Mouse (Mus musculus): ENCODE results near the gene Hcn1.
"Not testable (repeated sequence)": the region's sequence is repeated elsewhere in the genome, so short reads cannot be mapped to it uniquely, and the experiment has no call there.

Hcn1 gene

DNA sequence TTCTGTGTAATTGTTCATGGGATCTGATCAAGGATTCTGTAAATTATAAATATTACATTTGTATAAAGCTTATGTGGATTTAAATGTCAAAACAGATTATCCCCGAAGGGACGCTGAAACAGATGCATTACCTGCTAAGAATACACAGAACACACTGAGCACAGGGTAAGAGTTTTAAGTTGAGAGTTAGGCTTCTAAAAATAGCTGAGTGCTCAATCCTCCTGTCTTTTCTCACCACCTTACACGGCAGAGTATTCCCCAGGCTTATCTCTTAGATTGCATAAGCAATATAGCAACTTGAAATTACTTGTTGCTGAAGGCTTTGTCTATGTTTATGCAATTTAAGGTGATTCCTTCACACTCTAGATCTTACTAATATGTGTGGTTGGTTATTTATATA, 256.3 kb downstream of the Hcn1 start:
- DNase-seq (ENCODE audit: low read depth, low spot score) = no peak

GRCm38 (mm10) chr13:117877787-117878186, 275.7 kb downstream of the Hcn1 start:
- no peak for DNase-seq (ENCODE audit: low read depth, low spot score)

GRCm38 (mm10) chr13:117880471-117881225, 278.5 kb downstream of the Hcn1 start:
- DNase-seq (ENCODE audit: low read depth, low spot score) = peak; percentile 12

GRCm38 (mm10) chr13:117892076-117892475, 290.0 kb downstream of the Hcn1 start:
- no peak for DNase-seq (ENCODE audit: low read depth, low spot score)

GRCm38 (mm10) chr13:117898052-117898451, 295.9 kb downstream of the Hcn1 start:
- DNase-seq (ENCODE audit: low read depth, low spot score) = no peak

DNA sequence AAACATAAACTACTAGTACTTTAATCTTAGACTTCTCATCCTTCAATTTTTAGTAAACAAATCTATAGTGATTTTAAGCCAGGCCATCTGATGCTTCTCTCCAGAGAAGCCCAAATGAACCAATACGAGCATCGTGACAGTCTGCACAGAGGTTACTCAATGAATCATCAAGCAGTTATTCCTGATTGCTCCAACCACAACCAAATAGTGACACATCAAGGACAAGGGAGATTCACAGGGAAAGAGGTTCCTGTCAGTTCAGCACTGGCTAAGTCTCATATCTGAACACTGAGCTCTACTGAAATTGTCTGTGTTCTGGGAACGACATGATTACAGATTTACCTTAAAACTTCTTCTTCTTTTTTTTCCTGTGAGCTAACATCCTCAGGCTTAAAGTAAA, 305.7 kb downstream of the Hcn1 start:
- DNase-seq (ENCODE audit: low read depth, low spot score) = no peak

GRCm38 (mm10) chr13:117929734-117930133, 327.6 kb downstream of the Hcn1 start:
- no peak for DNase-seq (ENCODE audit: low read depth, low spot score)

- no peak for DNase-seq (ENCODE audit: low read depth, low spot score)
Observed at GRCm38 (mm10) chr13:117931746-117932145, 329.6 kb downstream of the Hcn1 start.

- DNase-seq (ENCODE audit: low read depth, low spot score) = no peak
Observed at GRCm38 (mm10) chr13:117938761-117939160, 336.6 kb downstream of the Hcn1 start.

DNA sequence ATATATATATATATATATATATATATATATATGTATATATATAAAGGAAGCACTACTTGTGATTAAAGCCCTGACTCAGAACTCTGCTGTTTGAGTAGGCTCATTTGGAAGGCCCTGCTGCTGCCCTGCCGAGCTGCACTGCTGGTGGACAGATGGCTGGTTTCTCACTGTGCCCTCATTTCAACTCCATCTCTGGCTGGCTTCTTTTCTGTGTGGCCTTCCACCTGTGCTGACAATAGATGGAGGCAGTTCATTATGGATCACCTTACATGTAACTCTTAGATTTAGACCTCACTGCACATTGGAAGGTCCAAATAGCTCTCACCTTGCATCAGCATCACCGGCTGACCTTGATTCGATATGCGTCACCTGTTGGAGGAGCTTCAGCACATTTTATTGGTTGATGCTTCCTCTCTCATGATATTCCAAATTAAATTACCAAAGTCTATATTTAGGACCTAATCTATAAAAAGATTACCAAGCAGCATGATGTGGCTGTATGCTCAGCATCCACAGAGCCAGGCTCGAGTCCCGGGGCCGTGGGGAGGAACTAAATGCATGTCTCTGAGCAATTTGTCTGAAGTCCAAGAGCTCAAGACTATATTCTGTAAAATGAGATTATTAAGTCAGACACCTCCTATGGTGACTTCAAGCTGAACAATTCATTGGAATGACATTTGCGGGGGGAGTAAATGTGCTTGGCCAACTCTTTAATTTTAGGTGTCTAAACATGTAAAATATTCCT, 338.6 kb downstream of the Hcn1 start:
- no peak for DNase-seq (ENCODE audit: low read depth, low spot score)

GRCm38 (mm10) chr13:117946843-117947242, 344.7 kb downstream of the Hcn1 start:
- DNase-seq (ENCODE audit: low read depth, low spot score) = no peak

- no peak for DNase-seq (ENCODE audit: low read depth, low spot score)
Observed at GRCm38 (mm10) chr13:117947704-117948376, 345.7 kb downstream of the Hcn1 start.

- no peak for DNase-seq (ENCODE audit: low read depth, low spot score)
Observed at GRCm38 (mm10) chr13:117958496-117959421, 356.6 kb downstream of the Hcn1 start.

DNA sequence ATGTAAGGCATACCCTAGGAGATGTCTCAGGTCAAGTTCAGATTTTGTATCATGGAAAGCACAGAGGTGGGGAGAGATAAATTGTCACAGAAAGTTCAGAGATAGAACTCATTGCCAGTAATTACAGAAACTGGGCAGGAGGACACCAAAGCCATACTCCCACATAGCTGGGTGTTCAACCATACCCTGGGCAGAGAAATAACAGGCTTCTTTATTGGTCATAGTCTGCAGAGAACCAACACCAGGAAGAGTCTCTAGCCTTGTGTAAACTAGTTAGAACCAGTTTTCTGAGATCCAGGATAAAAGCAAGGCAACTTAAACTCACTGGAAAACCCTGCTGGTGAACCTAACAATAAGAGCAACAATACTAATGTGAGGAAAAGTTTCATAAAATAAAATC, 362.5 kb downstream of the Hcn1 start:
- DNase-seq (ENCODE audit: low read depth, low spot score) = no peak

DNA sequence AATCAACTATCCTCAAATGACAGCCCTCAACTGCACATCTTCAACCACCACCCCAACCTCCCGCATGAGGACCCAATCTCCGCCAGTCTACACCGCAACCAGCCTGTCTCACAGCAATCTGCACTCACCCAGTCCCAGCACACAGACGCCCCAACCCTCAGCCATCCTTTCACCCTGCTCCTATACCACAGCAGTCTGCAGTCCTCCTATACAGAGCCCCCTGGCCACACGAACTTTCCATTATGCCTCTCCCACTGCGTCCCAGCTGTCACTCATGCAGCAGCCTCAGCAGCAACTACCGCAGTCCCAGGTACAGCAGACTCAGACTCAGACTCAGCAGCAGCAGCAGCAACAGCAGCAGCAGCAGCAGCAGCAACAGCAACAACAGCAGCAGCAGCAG, 373.3 kb downstream of the Hcn1 start:
- no peak for DNase-seq (ENCODE audit: low read depth, low spot score)

DNA sequence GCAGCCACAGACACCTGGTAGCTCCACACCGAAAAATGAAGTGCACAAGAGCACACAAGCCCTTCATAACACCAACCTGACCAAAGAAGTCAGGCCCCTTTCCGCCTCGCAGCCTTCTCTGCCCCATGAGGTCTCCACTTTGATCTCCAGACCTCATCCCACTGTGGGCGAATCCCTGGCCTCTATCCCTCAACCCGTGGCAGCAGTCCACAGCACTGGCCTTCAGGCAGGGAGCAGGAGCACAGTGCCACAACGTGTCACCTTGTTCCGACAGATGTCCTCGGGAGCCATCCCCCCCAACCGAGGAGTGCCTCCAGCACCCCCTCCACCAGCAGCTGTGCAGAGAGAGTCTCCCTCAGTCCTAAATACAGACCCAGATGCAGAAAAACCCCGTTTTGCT, 373.7 kb downstream of the Hcn1 start:
- DNase-seq (ENCODE audit: low read depth, low spot score) = no peak

DNA sequence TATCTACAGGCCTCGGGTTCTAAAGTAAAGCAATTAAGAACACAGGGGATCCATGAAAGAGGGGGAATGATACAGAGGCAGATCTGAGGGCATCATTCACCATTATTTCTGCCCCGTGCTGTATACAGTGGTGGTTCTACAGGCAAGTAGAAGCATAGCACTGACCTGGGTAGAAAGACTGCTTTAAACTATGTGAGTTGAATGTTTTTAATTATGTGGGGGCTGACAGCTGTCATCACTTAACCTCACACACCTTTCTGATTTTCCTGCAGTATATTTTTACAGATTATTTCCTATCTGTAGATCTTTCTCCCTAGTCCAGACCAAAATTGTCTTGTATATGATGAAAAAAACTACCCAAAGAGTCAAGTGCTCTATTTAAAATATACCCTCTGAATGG, 382.2 kb downstream of the Hcn1 start:
- no peak for DNase-seq (ENCODE audit: low read depth, low spot score)

DNA sequence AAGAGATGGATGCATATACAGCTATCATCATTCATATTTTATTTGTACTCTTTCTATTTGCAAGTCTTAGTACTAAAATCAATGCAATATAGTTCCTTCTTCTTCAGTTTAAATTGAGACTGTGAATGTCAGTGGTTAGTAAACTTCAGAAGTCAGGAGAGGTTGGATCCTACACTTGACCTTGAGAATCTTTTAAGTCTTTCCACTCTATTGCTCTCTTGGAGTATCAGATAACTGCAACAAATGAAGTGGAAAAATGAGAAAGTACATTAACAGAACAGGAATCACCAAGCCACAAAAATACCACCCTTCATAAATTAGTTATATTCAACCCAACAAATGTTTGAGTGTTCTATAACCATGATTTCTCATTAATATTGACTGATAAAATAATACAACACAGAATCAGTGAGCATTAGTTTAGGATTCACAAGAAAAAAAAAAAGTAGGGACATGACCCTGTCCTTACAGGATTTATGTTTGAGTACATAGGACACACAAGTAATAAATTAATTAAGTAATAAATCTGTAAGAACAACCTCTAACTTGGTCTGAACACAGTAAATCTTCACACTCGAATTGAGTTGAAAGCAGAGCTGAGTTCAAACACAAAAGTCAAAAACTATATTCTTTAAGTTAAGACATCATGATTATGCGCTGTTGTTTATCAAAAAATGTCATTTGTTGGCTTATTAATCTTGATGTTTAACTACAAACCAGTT, 397.8 kb downstream of the Hcn1 start:
- no peak for DNase-seq (ENCODE audit: low read depth, low spot score)

GRCm38 (mm10) chr13:118000538-118000937, 398.4 kb downstream of the Hcn1 start:
- DNase-seq (ENCODE audit: low read depth, low spot score) = no peak

DNA sequence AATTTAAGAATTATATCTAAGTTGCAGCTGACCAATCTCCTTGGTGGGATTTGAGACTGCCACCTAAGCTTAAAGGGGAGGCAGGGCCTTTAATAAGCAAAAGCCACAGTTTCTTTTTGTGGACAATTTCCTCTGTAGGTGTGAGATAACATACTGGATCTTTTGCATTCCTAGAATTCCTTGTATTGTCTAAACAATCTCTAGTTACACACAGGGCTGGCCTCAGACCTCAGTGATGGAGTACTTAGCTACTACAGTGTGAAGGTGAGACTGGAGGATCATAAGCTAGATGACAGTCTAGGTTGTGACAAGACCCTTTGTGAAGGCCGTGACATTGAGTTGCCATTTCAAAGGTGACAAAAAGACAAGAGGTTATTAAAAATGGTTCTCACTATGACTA, 419.1 kb downstream of the Hcn1 start:
- no peak for DNase-seq (ENCODE audit: low read depth, low spot score)

DNA sequence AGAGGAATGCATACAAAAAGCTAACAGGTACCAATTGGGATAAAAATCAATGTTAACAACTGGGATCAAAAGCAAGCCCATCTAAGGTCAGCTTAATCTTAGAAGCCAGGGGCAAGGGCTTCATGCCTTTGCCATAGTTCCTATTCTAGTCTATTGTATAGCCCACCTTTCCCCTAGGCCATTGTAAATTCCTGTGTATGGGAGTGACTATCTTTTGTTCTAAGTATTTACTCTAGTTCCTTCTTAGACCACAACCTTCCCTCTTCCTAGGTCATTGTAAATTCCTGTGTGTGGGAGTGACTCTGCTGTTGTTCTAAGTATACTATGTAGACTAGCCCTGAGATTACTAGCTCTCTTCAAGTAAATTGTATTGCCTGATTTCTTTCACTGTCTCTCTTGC, 420.8 kb downstream of the Hcn1 start:
- not testable (repeated sequence) for DNase-seq (ENCODE audit: low read depth, low spot score)
